Mouse (Mus musculus): ENCODE results near the gene Snrpb. TPM values are rescaled to one million over a fixed set of nuclear protein-coding genes. Genes with fewer than 3 reads are reported as not detected.

The Snrpb gene
- polyA plus RNA-seq, 1 experiment from 2014 or later = 876 TPM

Other genes starting within 250 kb of the Snrpb start
- not detected in 2 replicates for gene Tgm3, start 167.1 kb downstream of the Snrpb start, polyA plus RNA-seq (2016; fragmentation: Nextera tagmentation; extraction: Ambion mirVana)
- gene Tgm6, start 67.0 kb downstream of the Snrpb start, polyA plus RNA-seq (2016; fragmentation: Nextera tagmentation; extraction: Ambion mirVana) = not detected in 2 replicates
- gene Tmc2, start 15.8 kb upstream of the Snrpb start, polyA plus RNA-seq (2016; fragmentation: Nextera tagmentation; extraction: Ambion mirVana) = not detected in 2 replicates
- gene Nop56, start 95.0 kb upstream of the Snrpb start, polyA plus RNA-seq (2016; fragmentation: Nextera tagmentation; extraction: Ambion mirVana) = 297 and 412 TPM in 2 replicates
- 126 and 130 TPM in 2 replicates for gene Idh3b, start 105.1 kb upstream of the Snrpb start, polyA plus RNA-seq (2016; fragmentation: Nextera tagmentation; extraction: Ambion mirVana)
- gene Ebf4, start 115.8 kb upstream of the Snrpb start, polyA plus RNA-seq (2016; fragmentation: Nextera tagmentation; extraction: Ambion mirVana) = 0.95 and 0.98 TPM in 2 replicates
- 49.3 and 56.7 TPM in 2 replicates for gene Cpxm1, start 218.2 kb upstream of the Snrpb start, polyA plus RNA-seq (2016; fragmentation: Nextera tagmentation; extraction: Ambion mirVana)
- not detected in 2 replicates for gene Gm28372, start 225.8 kb upstream of the Snrpb start, polyA plus RNA-seq (2016; fragmentation: Nextera tagmentation; extraction: Ambion mirVana)
- gene 1700020A23Rik, start 225.9 kb upstream of the Snrpb start, polyA plus RNA-seq (2016; fragmentation: Nextera tagmentation; extraction: Ambion mirVana) = 0.25 TPM in 1 of 2 replicates, not detected in the other
- not detected in 2 replicates for gene Tmem239, start 227.1 kb upstream of the Snrpb start, polyA plus RNA-seq (2016; fragmentation: Nextera tagmentation; extraction: Ambion mirVana)
- 120 TPM in 2 replicates for gene Vps16, start 244.9 kb upstream of the Snrpb start, polyA plus RNA-seq (2016; fragmentation: Nextera tagmentation; extraction: Ambion mirVana)
- gene Pced1a, start 245.3 kb upstream of the Snrpb start, polyA plus RNA-seq (2016; fragmentation: Nextera tagmentation; extraction: Ambion mirVana) = 11.3 and 13.1 TPM in 2 replicates

All from hindbrain, embryonic 10.5 days (tissue).